Mouse (Mus musculus): ENCODE data around the gene Ltbp4. TPM values are rescaled to one million over a fixed set of nuclear protein-coding genes. Genes with fewer than 3 reads are reported as not detected.

Ltbp4 gene
- polyA plus RNA-seq, 1 experiment = 77.5 TPM

GRCm38 (mm10) chr7:27302172-27302571 is 35.3 kb downstream of the Ltbp4 start:
- WGBS = 10% methylated on average over 11 of the region's 11 CpGs
- peak; percentile 61 for DNase-seq

GRCm38 (mm10) chr7:27300801-27301200 is 36.7 kb downstream of the Ltbp4 start:
- H3K27ac ChIP-seq (ENCODE audit: control insufficient read depth, insufficient read depth, low read length) = no peak overlapping the region
- no peak for DNase-seq
- TF ChIP-seq POLR2A (IDR thresholded peaks at IDR 0.05; ENCODE audit: control insufficient read depth, extremely low read depth, insufficient read depth, low read length, poor library complexity) (no peak), CTCF (IDR thresholded peaks at IDR 0.05; ENCODE audit: borderline replicate concordance, control insufficient read depth, extremely low read depth, insufficient read depth, low read length, poor library complexity) (no peak)
- H3K4me1 ChIP-seq (replicated peaks; ENCODE audit: control insufficient read depth, insufficient read depth, low read length) = no peaks in the 10 kb centered on the region
- 79% methylated on average over 5 of the region's 5 CpGs for WGBS
- H3K4me3 ChIP-seq (ENCODE audit: control insufficient read depth, insufficient read depth, low read length) = no peak overlapping the region
- no peaks in the 10 kb centered on the region; the same call in 1 of the 2 replicates for H3K27me3 ChIP-seq (ENCODE audit: control insufficient read depth, insufficient read depth, low read length)
- H3K36me3 ChIP-seq (ENCODE audit: control insufficient read depth, insufficient read depth, low read length) = no peaks in the 10 kb centered on the region

More at GRCm38 (mm10) chr7:27302172-27302571, 35.3 kb downstream of the Ltbp4 start:
- Histone ChIP-seq H3K27me3 (ENCODE audit: control insufficient read depth, insufficient read depth, low read length) (no peaks in the 10 kb centered on the region; the same call in 1 of the 2 replicates), H3K36me3 (ENCODE audit: control insufficient read depth, insufficient read depth, low read length) (no peaks in the 10 kb centered on the region), H3K27ac (ENCODE audit: control insufficient read depth, insufficient read depth, low read length) (no peak overlapping the region), H3K4me1 (replicated peaks; ENCODE audit: control insufficient read depth, insufficient read depth, low read length) (no peaks in the 10 kb centered on the region), H3K4me3 (ENCODE audit: control insufficient read depth, insufficient read depth, low read length) (no peak overlapping the region)
- TF ChIP-seq POLR2A (IDR thresholded peaks at IDR 0.05; ENCODE audit: control insufficient read depth, extremely low read depth, insufficient read depth, low read length, poor library complexity) (no peak), CTCF (IDR thresholded peaks at IDR 0.05; ENCODE audit: borderline replicate concordance, control insufficient read depth, extremely low read depth, insufficient read depth, low read length, poor library complexity) (peak; percentile 91)

- TF ChIP-seq CTCF (IDR thresholded peaks at IDR 0.05; ENCODE audit: borderline replicate concordance, control insufficient read depth, extremely low read depth, insufficient read depth, low read length, poor library complexity) (no peak), POLR2A (IDR thresholded peaks at IDR 0.05; ENCODE audit: control insufficient read depth, extremely low read depth, insufficient read depth, low read length, poor library complexity) (no peak)
- Histone ChIP-seq H3K4me3 (ENCODE audit: control insufficient read depth, insufficient read depth, low read length) (no peak overlapping the region), H3K27me3 (ENCODE audit: control insufficient read depth, insufficient read depth, low read length) (no peaks in the 10 kb centered on the region; the same call in 1 of the 2 replicates), H3K36me3 (ENCODE audit: control insufficient read depth, insufficient read depth, low read length) (no peaks in the 10 kb centered on the region), H3K4me1 (replicated peaks; ENCODE audit: control insufficient read depth, insufficient read depth, low read length) (no peaks in the 10 kb centered on the region), H3K27ac (ENCODE audit: control insufficient read depth, insufficient read depth, low read length) (no peak overlapping the region)
- DNase-seq = no peak
- WGBS = 83% methylated on average over 4 of the region's 4 CpGs
Observed at GRCm38 (mm10) chr7:27300351-27300750, 37.1 kb downstream of the Ltbp4 start.

- no peak for DNase-seq
- no peaks in the 10 kb centered on the region for H3K4me1 ChIP-seq (replicated peaks; ENCODE audit: control insufficient read depth, insufficient read depth, low read length)
- no peak overlapping the region for H3K27ac ChIP-seq (ENCODE audit: control insufficient read depth, insufficient read depth, low read length)
- H3K27me3 ChIP-seq (ENCODE audit: control insufficient read depth, insufficient read depth, low read length) = no peaks in the 10 kb centered on the region; the same call in 1 of the 2 replicates
- no peak overlapping the region for H3K4me3 ChIP-seq (ENCODE audit: control insufficient read depth, insufficient read depth, low read length)
- TF ChIP-seq POLR2A (IDR thresholded peaks at IDR 0.05; ENCODE audit: control insufficient read depth, extremely low read depth, insufficient read depth, low read length, poor library complexity) (no peak), CTCF (IDR thresholded peaks at IDR 0.05; ENCODE audit: borderline replicate concordance, control insufficient read depth, extremely low read depth, insufficient read depth, low read length, poor library complexity) (no peak)
- WGBS = 93% methylated on average over 6 of the region's 6 CpGs
- no peaks in the 10 kb centered on the region for H3K36me3 ChIP-seq (ENCODE audit: control insufficient read depth, insufficient read depth, low read length)
Observed at GRCm38 (mm10) chr7:27298816-27299215, 38.7 kb downstream of the Ltbp4 start.

DNA sequence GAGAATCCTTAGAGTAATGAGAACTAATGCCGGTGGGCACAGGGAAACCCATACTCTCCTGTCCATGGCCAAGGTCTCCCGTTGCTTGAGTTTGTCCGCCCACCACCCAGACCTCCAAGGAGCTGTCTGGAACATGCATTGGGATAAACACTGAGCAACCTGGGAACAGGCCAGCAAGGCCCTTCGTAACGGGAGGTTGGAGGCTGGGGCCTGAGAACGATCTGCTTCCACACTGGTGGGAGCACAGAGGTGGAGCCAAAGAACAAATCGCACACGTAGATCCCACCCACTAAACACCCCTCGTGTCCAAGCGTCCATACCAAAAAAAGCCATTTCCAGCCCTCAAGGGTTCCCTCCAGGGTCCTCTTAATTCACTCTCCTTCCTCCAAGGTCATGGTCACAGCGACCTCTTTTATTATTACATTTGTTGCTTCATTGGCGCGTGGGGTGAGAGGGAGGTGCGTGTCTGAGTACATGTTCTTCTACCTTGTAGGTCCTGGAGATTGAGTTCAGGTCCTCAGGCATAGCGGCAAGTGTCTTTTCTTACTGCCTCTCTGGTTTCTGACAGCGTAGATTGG is 39.4 kb downstream of the Ltbp4 start:
- 91% methylated on average over 16 of the region's 16 CpGs for whole genome bisulfite sequencing

DNA sequence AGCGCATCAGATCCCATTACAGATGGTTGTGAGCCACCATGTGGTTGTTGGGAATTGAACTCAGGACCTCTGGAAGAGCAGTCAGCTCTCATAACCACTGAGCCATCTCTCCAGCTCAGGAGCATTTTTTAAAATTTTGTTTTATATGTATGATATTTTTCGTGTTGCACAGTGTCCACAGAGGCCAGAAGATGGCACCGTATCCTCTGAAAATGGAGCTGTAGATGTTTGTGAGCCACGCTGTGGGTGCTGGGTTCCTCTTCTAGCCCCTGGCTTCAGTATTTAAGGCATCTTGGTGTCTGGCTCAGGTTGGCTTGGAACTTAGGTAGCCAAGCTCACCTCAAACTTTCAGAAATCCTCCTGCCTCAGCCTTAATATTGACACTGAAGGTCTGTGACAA is 41.0 kb downstream of the Ltbp4 start:
- H3K27me3 ChIP-seq (ENCODE audit: control insufficient read depth, insufficient read depth, low read length) = no peaks in the 10 kb centered on the region
- no peak for TF ChIP-seq POLR2A (IDR thresholded peaks at IDR 0.05; ENCODE audit: control insufficient read depth, extremely low read depth, insufficient read depth, low read length, poor library complexity)
- no peak for TF ChIP-seq CTCF (IDR thresholded peaks at IDR 0.05; ENCODE audit: borderline replicate concordance, control insufficient read depth, extremely low read depth, insufficient read depth, low read length, poor library complexity)
- H3K27ac ChIP-seq (ENCODE audit: control insufficient read depth, insufficient read depth, low read length) = no peak overlapping the region
- DNase-seq = no peak
- H3K4me3 ChIP-seq (ENCODE audit: control insufficient read depth, insufficient read depth, low read length) = no peak overlapping the region
- no peaks in the 10 kb centered on the region for H3K4me1 ChIP-seq (replicated peaks; ENCODE audit: control insufficient read depth, insufficient read depth, low read length)
- 87% methylated on average over 4 of the region's 4 CpGs for WGBS
- H3K36me3 ChIP-seq (ENCODE audit: control insufficient read depth, insufficient read depth, low read length) = no peaks in the 10 kb centered on the region

More for the DNA sequence above, 39.4 kb downstream of the Ltbp4 start:
- Histone ChIP-seq H3K4me1 (replicated peaks; ENCODE audit: control insufficient read depth, insufficient read depth, low read length) (no peaks in the 10 kb centered on the region), H3K36me3 (ENCODE audit: control insufficient read depth, insufficient read depth, low read length) (no peaks in the 10 kb centered on the region), H3K27ac (ENCODE audit: control insufficient read depth, insufficient read depth, low read length) (no peak overlapping the region), H3K4me3 (ENCODE audit: control insufficient read depth, insufficient read depth, low read length) (no peak overlapping the region), H3K27me3 (ENCODE audit: control insufficient read depth, insufficient read depth, low read length) (no peaks in the 10 kb centered on the region; the same call in 1 of the 2 replicates)
- TF ChIP-seq CTCF (IDR thresholded peaks at IDR 0.05; ENCODE audit: borderline replicate concordance, control insufficient read depth, extremely low read depth, insufficient read depth, low read length, poor library complexity) (no peak), POLR2A (IDR thresholded peaks at IDR 0.05; ENCODE audit: control insufficient read depth, extremely low read depth, insufficient read depth, low read length, poor library complexity) (no peak)
- DNase-seq = no peak

Measured in thymus, adult 2 months (tissue).